Mouse (Mus musculus) liver, embryonic 13.5 days (tissue): ENCODE results near the gene Pnrc2. TPM values are rescaled to one million over a fixed set of nuclear protein-coding genes. Genes with fewer than 3 reads are reported as not detected.

Experiments used
- ATAC-seq: fragments of 200-750 bp; cut with Nextera tagmentation; 2 replicates; pipeline ENCODE4 v1.8.0; 2017; ENCODE audit warnings: low read depth, mild to moderate bottlenecking, moderate number of reproducible peaks, moderate library complexity
- DNase-seq: peaks from one replicate; pipeline ENCODE4 v3.0.0; 2022
- H3K27ac ChIP-seq: fragments of 300-500 bp; sonication (generic); 2 replicates; pipeline ENCODE4 v1.5.1; 2015; ENCODE audit warnings: moderate library complexity, mild to moderate bottlenecking, inconsistent platforms
- H3K27me3 ChIP-seq: fragments of 300-500 bp; sonication (generic); 2 replicates; pipeline ENCODE4 v1.6.1; 2015; ENCODE audit warnings: mild to moderate bottlenecking, inconsistent platforms
- H3K36me3 ChIP-seq: fragments of 300-500 bp; sonication (generic); 2 replicates; pipeline ENCODE4 v1.6.1; 2015; ENCODE audit warnings: mild to moderate bottlenecking, inconsistent platforms
- H3K4me1 ChIP-seq: fragments of 300-500 bp; sonication (generic); replicated peaks from 2 replicates; pipeline ENCODE4 v1.6.1; 2015; ENCODE audit warnings: inconsistent platforms
- H3K4me2 ChIP-seq: fragments of 300-500 bp; sonication (generic); 2 replicates; pipeline ENCODE4 v1.6.1; 2015; ENCODE audit warnings: inconsistent platforms, mild to moderate bottlenecking, moderate library complexity
- H3K4me3 ChIP-seq: fragments of 300-500 bp; sonication (generic); replicated peaks from 2 replicates; pipeline ENCODE4 v1.5.1; 2015; ENCODE audit warnings: mild to moderate bottlenecking, inconsistent platforms
- H3K9ac ChIP-seq: fragments of 300-500 bp; sonication (generic); 2 replicates; pipeline ENCODE4 v1.6.1; 2015; ENCODE audit warnings: mild to moderate bottlenecking, inconsistent platforms
- H3K9me3 ChIP-seq: fragments of 300-500 bp; sonication (generic); replicated peaks from 2 replicates; pipeline ENCODE4 v1.6.1; 2016; ENCODE audit warnings: inconsistent platforms
- WGBS: fragments of 180-500 bp; shearing (Covaris S2); methylation state at CpG from one replicate; pipeline ENCODE4 v1.1.7; 2015; ENCODE audit not compliant: insufficient replicate concordance; 5-methylcytosine and 5-hydroxymethylcytosine counted together
- polyA plus RNA-seq: library from polyadenylated mRNA; unstranded; fragments of >200 nt; fragmentation: Nextera tagmentation; extraction: Ambion mirVana; gene quantifications from 2 replicates; pipeline ENCODE4 v1.2.1, GENCODE M21; 2015

The Pnrc2 gene
- polyA plus RNA-seq, 1 experiment from 2014 or later = 88.0 TPM

DNA sequence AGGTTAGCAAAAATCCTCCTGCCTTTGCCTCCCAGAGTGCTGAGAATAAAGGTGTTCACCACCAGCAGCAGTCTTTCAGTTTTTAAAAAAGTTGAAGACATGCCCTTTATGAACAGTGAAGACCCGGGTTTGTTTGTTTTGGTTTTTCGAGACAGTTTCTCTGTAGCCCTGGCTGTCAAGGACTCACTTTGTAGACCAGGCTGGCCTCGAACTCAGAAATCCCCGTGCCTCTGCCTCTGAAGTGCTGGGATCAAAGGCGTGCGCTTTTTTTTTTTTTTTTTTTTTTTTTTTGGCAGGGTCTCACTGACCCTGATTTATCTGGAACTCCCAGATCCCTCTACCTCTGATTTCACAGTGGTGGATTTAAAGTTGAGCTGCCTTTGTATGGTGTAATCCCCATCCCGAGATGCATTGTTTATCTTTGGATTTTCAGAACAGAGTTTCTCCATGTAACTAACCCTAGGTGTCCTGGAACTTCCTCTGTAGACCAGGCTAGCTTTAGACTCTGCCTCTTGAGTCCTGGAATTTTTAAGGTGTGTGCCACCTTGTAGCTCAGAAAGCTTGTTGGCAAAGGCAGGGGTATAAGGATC lies 16.0 kb downstream of the Pnrc2 start:
- 11% methylated on average over 7 of the region's 7 CpGs for WGBS
- peaks cover 36% of the 10 kb centered on the region for H3K36me3 ChIP-seq
- no peaks in the 10 kb centered on the region for H3K27me3 ChIP-seq
- ATAC-seq = no peak
- peaks cover 59% of the 10 kb centered on the region for H3K4me1 ChIP-seq
- no peaks in the 10 kb centered on the region for H3K9me3 ChIP-seq
- H3K9ac ChIP-seq = peak overlapping the region; percentile 96
- peak overlapping the region; percentile 95 for H3K4me2 ChIP-seq
- no peak for DNase-seq
- peak overlapping the region; percentile 96 for H3K27ac ChIP-seq
- H3K4me3 ChIP-seq = peak overlapping the region; percentile 93

- WGBS = under 1% methylated on average over 91 of the region's 91 CpGs
- H3K4me1 ChIP-seq = peaks cover 71% of the 10 kb centered on the region
- H3K36me3 ChIP-seq = peaks cover 23% of the 10 kb centered on the region
- H3K27ac ChIP-seq = peak overlapping the region; percentile 96
- peak overlapping the region; percentile 93 for H3K4me3 ChIP-seq
- H3K9me3 ChIP-seq = no peaks in the 10 kb centered on the region
- peak; percentile 70 for ATAC-seq
- H3K9ac ChIP-seq = peak overlapping the region; percentile 96
- H3K27me3 ChIP-seq = no peaks in the 10 kb centered on the region
- peak overlapping the region; percentile 95 for H3K4me2 ChIP-seq
- peak; percentile 55 for DNase-seq
These were observed 17.2 kb downstream of the Pnrc2 start for GRCm38 (mm10) chr4:135856223-135857091.

DNA sequence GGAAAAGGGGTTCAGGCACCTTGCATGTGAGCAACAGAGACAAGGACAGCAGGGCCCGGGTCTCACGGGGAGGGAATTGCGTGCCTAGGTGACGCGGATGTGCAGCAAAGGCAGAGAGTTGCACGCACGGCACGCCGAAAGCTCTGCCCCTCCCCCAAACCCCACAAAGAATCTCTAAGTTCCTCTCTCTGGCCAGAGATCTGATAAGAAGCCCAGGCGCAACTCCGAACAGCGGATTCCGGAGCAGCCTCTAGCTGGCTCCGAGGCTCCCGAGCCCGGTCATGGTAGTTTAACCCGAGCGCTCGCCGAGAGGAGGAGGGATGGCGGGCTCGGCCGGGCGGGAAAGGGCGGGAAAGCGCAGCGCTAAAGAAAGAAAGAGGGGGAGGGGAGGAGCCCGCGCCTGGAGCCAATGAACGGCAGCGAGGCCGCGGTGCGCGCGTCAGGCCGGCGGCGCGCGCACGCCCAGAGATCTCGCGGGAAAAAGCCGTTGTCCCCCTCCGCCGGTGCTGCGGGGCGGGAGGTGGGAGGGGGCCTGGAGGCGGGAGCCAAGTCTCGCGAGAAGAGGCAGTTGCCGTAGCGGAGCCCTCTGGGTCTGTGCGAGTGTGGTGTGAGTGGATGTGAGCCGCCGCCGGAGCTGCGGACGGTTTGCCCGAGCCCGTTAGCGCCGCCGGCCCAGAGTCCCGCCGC lies 18.0 kb downstream of the Pnrc2 start, which contains the start of gene Srsf10:
TSS of gene Srsf10 (plus strand) at position 212 of the 687 bp plus-strand sequence.
- peak within 1 kb of the TSS; percentile 95 for H3K4me2 ChIP-seq
- peaks cover 79% of the 10 kb centered on the region for H3K4me1 ChIP-seq

GRCm38 (mm10) chr4:135855080-135855479 lies 18.6 kb downstream of the Pnrc2 start:
- Histone ChIP-seq H3K36me3 (peaks cover 14% of the 10 kb centered on the region), H3K4me1 (peaks cover 79% of the 10 kb centered on the region), H3K4me3 (peak overlapping the region; percentile 93), H3K9me3 (no peaks in the 10 kb centered on the region), H3K27me3 (no peaks in the 10 kb centered on the region), H3K4me2 (peak overlapping the region; percentile 95), H3K27ac (peak overlapping the region; percentile 96), H3K9ac (peak overlapping the region; percentile 96)
- DNase-seq = no peak
- ATAC-seq = no peak
- 3% methylated on average over 6 of the region's 6 CpGs for WGBS

More for the DNA sequence above, 18.0 kb downstream of the Pnrc2 start, which contains the start of gene Srsf10:
- Histone ChIP-seq H3K27ac (peak within 1 kb of the TSS; percentile 96), H3K27me3 (no peaks in the 10 kb centered on the region), H3K36me3 (peaks cover 18% of the 10 kb centered on the region), H3K4me3 (peak within 1 kb of the TSS; percentile 93), H3K9ac (peak within 1 kb of the TSS; percentile 96), H3K9me3 (no peaks in the 10 kb centered on the region)
- ATAC-seq (peak; percentile 86), DNase-seq (peak; percentile 95)
- WGBS = under 1% methylated on average over 60 of the region's 67 CpGs

- peak overlapping the region; percentile 95 for H3K4me2 ChIP-seq
- peaks cover 9% of the 10 kb centered on the region for H3K36me3 ChIP-seq
- DNase-seq = no peak
- no peaks in the 10 kb centered on the region for H3K27me3 ChIP-seq
- no peak for ATAC-seq
- peak overlapping the region; percentile 93 for H3K4me3 ChIP-seq
- WGBS = 71% methylated on average over 11 of the region's 11 CpGs
- H3K9me3 ChIP-seq = no peaks in the 10 kb centered on the region
- peak overlapping the region; percentile 96 for H3K27ac ChIP-seq
- peaks cover 79% of the 10 kb centered on the region for H3K4me1 ChIP-seq
- H3K9ac ChIP-seq = peak overlapping the region; percentile 96
These were observed 19.0 kb downstream of the Pnrc2 start for GRCm38 (mm10) chr4:135854630-135855029.

DNA sequence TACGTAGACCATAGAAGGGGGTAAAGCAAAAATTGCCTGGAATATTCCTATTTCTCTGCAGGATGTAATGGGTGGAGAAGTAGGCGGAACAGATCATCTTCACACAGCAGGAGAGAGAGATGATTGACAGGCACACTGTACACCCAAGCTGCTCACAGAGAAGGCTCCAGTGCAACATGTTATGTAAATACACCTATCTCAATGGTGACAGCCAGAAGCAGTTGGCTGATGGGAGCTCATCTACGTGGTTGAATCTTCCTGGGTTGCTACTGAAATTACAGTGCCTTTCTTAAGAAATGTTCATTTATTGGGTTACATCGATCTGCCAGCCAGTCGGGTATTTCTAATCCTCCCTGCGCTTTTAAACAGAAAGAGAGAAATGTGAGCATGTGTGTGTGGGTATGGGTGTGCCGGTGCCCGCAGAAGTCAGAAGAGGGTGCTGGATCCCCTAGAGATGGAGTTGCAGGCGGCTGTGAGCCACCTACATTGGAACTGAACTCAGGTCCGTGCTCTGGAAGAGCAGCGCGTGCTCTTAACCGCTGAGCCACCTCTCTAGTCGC lies 19.6 kb downstream of the Pnrc2 start:
- Histone ChIP-seq H3K9ac (peak overlapping the region; percentile 96), H3K4me3 (no peak overlapping the region), H3K36me3 (peaks cover 4% of the 10 kb centered on the region; the same call in 1 of the 2 replicates), H3K27me3 (no peaks in the 10 kb centered on the region), H3K9me3 (no peaks in the 10 kb centered on the region), H3K4me2 (peak overlapping the region; percentile 95), H3K4me1 (peaks cover 74% of the 10 kb centered on the region), H3K27ac (peak overlapping the region; percentile 96)
- DNase-seq (no peak), ATAC-seq (no peak)
- WGBS = 85% methylated on average over 14 of the region's 14 CpGs

GRCm38 (mm10) chr4:135851942-135852341 lies 21.7 kb downstream of the Pnrc2 start:
- DNase-seq (no peak), ATAC-seq (peak; percentile 75)
- peak overlapping the region; percentile 72 for H3K9ac ChIP-seq
- WGBS = 30% methylated on average over 9 of the region's 9 CpGs
- H3K4me1 ChIP-seq = peaks cover 63% of the 10 kb centered on the region
- H3K27ac ChIP-seq = peak overlapping the region; percentile 96
- H3K4me2 ChIP-seq = peak overlapping the region; percentile 64
- H3K27me3 ChIP-seq = no peaks in the 10 kb centered on the region
- no peaks in the 10 kb centered on the region for H3K36me3 ChIP-seq
- peak overlapping the region; percentile 25 for H3K4me3 ChIP-seq
- no peaks in the 10 kb centered on the region for H3K9me3 ChIP-seq

DNA sequence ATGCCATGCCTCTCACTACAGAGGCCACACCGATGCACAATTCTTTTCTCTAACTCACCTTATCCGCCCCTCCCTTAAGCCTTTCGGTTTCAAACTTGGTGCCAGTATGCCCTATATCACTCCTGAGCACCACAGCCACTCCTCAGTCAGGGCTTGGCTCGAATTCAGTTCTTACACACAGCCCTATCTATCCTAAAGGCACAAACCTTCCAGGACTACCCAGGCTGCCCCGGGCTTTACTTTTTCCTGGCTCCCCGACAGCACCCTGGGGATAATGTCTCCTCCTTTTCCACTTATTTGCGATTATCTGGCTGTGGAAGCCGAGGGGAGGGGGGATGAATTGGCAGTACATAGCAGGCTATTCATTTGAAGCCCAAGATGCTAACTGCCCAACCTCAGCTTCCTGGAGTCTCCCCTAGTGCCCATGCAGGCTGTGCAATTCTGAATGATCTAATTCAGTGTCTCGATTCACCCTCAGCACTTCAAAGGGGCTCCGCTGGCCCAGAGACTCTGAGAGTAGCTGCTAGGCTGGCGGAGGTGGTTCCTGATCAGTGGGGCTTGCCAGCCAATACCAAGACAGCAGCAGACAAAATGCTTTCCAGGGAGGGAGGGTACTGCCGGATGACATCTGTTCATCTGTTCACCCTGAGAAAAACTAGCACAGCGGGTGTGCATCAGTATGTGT lies 23.1 kb downstream of the Pnrc2 start:
- Histone ChIP-seq H3K4me3 (no peak overlapping the region; the same call in 1 of the 2 replicates), H3K27me3 (no peaks in the 10 kb centered on the region), H3K27ac (peak overlapping the region; percentile 96), H3K36me3 (no peaks in the 10 kb centered on the region), H3K4me2 (peak overlapping the region; percentile 64), H3K4me1 (peaks cover 70% of the 10 kb centered on the region), H3K9me3 (no peaks in the 10 kb centered on the region), H3K9ac (peak overlapping the region; percentile 72)
- peak; percentile 25 for ATAC-seq
- DNase-seq = no peak
- 50% methylated on average over 13 of the region's 13 CpGs for WGBS

DNA sequence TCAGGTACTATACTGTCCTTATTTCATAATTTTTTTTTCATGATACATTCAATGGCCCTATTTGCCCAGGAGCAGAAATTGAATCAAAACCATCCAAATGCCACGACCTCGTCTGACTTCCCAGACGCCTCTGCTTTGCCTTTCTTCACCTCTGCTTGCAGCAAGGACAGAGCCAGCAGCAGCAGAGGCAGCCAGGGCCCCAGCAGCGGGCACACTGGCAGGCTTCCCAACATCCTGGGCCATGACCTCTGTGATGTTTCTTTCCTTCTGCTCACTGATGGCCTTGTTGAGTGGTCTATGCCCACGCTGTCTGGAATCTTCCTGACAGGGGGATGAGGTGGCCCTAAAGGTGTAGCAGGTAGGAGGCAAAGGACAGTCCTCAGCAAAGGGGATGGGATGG lies 26.1 kb downstream of the Pnrc2 start:
- Histone ChIP-seq H3K9ac (no peak overlapping the region; the same call in 1 of the 2 replicates), H3K4me2 (no peak overlapping the region), H3K27ac (no peak overlapping the region; the same call in 1 of the 2 replicates), H3K27me3 (no peaks in the 10 kb centered on the region), H3K4me1 (peaks cover 41% of the 10 kb centered on the region), H3K36me3 (no peaks in the 10 kb centered on the region), H3K4me3 (no peak overlapping the region), H3K9me3 (no peaks in the 10 kb centered on the region)
- WGBS = 65% methylated on average over 5 of the region's 5 CpGs
- no peak for ATAC-seq
- no peak for DNase-seq

- DNase-seq = no peak
- Histone ChIP-seq H3K4me1 (peaks cover 16% of the 10 kb centered on the region; the same call in 1 of the 2 replicates), H3K27me3 (no peaks in the 10 kb centered on the region), H3K4me2 (no peak overlapping the region), H3K9ac (no peak overlapping the region), H3K27ac (no peak overlapping the region), H3K4me3 (no peak overlapping the region), H3K36me3 (no peaks in the 10 kb centered on the region), H3K9me3 (0 out of 2 replicates have a peak, but pooled peaks cover 3% of the 10 kb centered on the region)
- WGBS = 74% methylated on average over 6 of the region's 6 CpGs
- ATAC-seq = no peak
These were observed 29.2 kb downstream of the Pnrc2 start for GRCm38 (mm10) chr4:135844400-135844799.
